Mouse (Mus musculus) right cerebral cortex, postnatal 14 days (tissue): Measurements from ENCODE around the gene Fndc1.

Experiments
- DNase-seq: peaks from one replicate; pipeline ENCODE4 v3.0.0; 2022

Fndc1 gene

GRCm38 (mm10) chr17:7826819-7827515 lies at the start of gene Fndc1:
TSS of gene Fndc1 (minus strand) at chr17:7827302.
- DNase-seq = peak; percentile 73

- DNase-seq = no peak
Measured at GRCm38 (mm10) chr17:7876541-7876940, 49.4 kb upstream of the Fndc1 start.

- DNase-seq = no peak
Measured at GRCm38 (mm10) chr17:7875941-7876461, 48.9 kb upstream of the Fndc1 start.

- DNase-seq = no peak
Measured at GRCm38 (mm10) chr17:7874776-7875531, 47.9 kb upstream of the Fndc1 start.

- DNase-seq = no peak
Measured at GRCm38 (mm10) chr17:7873382-7873781, 46.3 kb upstream of the Fndc1 start.

GRCm38 (mm10) chr17:7871800-7872199 lies 44.7 kb upstream of the Fndc1 start:
- no peak for DNase-seq

- DNase-seq = no peak
Measured at GRCm38 (mm10) chr17:7870862-7871605, 43.9 kb upstream of the Fndc1 start.

- DNase-seq = no peak
Measured at GRCm38 (mm10) chr17:7869114-7869513, 42.0 kb upstream of the Fndc1 start.

- peak; percentile 86 for DNase-seq
Measured at GRCm38 (mm10) chr17:7868631-7869030, 41.5 kb upstream of the Fndc1 start.

- DNase-seq = peak; percentile 25
Measured at GRCm38 (mm10) chr17:7864740-7865139, 37.6 kb upstream of the Fndc1 start.

GRCm38 (mm10) chr17:7863745-7864144 lies 36.6 kb upstream of the Fndc1 start:
- peak; percentile 63 for DNase-seq

GRCm38 (mm10) chr17:7860845-7861360 lies 33.8 kb upstream of the Fndc1 start:
- no peak for DNase-seq

GRCm38 (mm10) chr17:7857658-7858057 lies 30.6 kb upstream of the Fndc1 start:
- DNase-seq = no peak

- no peak for DNase-seq
Measured at GRCm38 (mm10) chr17:7855851-7856250, 28.7 kb upstream of the Fndc1 start.

GRCm38 (mm10) chr17:7851979-7852378 lies 24.9 kb upstream of the Fndc1 start:
- no peak for DNase-seq

GRCm38 (mm10) chr17:7851527-7851926 lies 24.4 kb upstream of the Fndc1 start:
- no peak for DNase-seq

- no peak for DNase-seq
Measured at GRCm38 (mm10) chr17:7850246-7850645, 23.1 kb upstream of the Fndc1 start.

- DNase-seq = no peak
Measured at GRCm38 (mm10) chr17:7840505-7841290, 13.6 kb upstream of the Fndc1 start.

GRCm38 (mm10) chr17:7827586-7827985 lies 484 bp upstream of the Fndc1 start:
- peak; percentile 19 for DNase-seq

- no peak for DNase-seq
Measured at GRCm38 (mm10) chr17:7825416-7825815, 1.7 kb downstream of the Fndc1 start.

- DNase-seq = peak; percentile 77
Measured at GRCm38 (mm10) chr17:7821553-7822186, 5.4 kb downstream of the Fndc1 start.

- no peak for DNase-seq
Measured at GRCm38 (mm10) chr17:7820176-7820575, 6.9 kb downstream of the Fndc1 start.
